Mouse (Mus musculus): ENCODE data around the gene Utp11.

Gene Utp11

GRCm38 (mm10) chr4:124683474-124683873 lies 9.9 kb downstream of the Utp11 start:
- in situ Hi-C loops (cut with MboI; ENCODE audit: low pct_unique_long_range_greater_than_20kb in 1 of 2, low sequenced_read_pairs in 2 of 2, unreplicated experiment in 1 of 2), result no loop called here

- in situ Hi-C loops (cut with MboI; ENCODE audit: low pct_unique_long_range_greater_than_20kb in 1 of 2, low sequenced_read_pairs in 2 of 2, unreplicated experiment in 1 of 2), result no loop called here
These were observed 11.1 kb downstream of the Utp11 start for GRCm38 (mm10) chr4:124682270-124682669.

- in situ Hi-C loops (cut with MboI; ENCODE audit: low pct_unique_long_range_greater_than_20kb in 1 of 2, low sequenced_read_pairs in 2 of 2, unreplicated experiment in 1 of 2), result loop anchor here in 1 of 2 experiments (10.0 kb wide), 1 partner anchor 331 kb away; no protein-coding TSS in a partner anchor
These were observed 17.4 kb downstream of the Utp11 start for GRCm38 (mm10) chr4:124675958-124676357.

- in situ Hi-C loops (cut with MboI; ENCODE audit: low pct_unique_long_range_greater_than_20kb in 1 of 2, low sequenced_read_pairs in 2 of 2, unreplicated experiment in 1 of 2), result loop anchor here in 1 of 2 experiments (10.0 kb wide), 1 partner anchor 330 kb away; no protein-coding TSS in a partner anchor
These were observed 18.4 kb downstream of the Utp11 start for GRCm38 (mm10) chr4:124675037-124675436.

GRCm38 (mm10) chr4:124674334-124675032 lies 18.9 kb downstream of the Utp11 start:
- in situ Hi-C loops (cut with MboI; ENCODE audit: low pct_unique_long_range_greater_than_20kb in 1 of 2, low sequenced_read_pairs in 2 of 2, unreplicated experiment in 1 of 2), result loop anchor here (10.0 to 25.0 kb wide), 3 partner anchors 330 to 712 kb away; no protein-coding TSS in a partner anchor

- in situ Hi-C loops (cut with MboI; ENCODE audit: low pct_unique_long_range_greater_than_20kb in 1 of 2, low sequenced_read_pairs in 2 of 2, unreplicated experiment in 1 of 2), result loop anchor here (10.0 to 25.0 kb wide), 3 partner anchors 328 to 710 kb away; no protein-coding TSS in a partner anchor
These were observed 20.8 kb downstream of the Utp11 start for GRCm38 (mm10) chr4:124672347-124673320.

GRCm38 (mm10) chr4:124671583-124671982 lies 21.8 kb downstream of the Utp11 start:
- in situ Hi-C loops (cut with MboI; ENCODE audit: low pct_unique_long_range_greater_than_20kb in 1 of 2, low sequenced_read_pairs in 2 of 2, unreplicated experiment in 1 of 2), result loop anchor here (10.0 to 25.0 kb wide), 3 partner anchors 327 to 709 kb away; no protein-coding TSS in a partner anchor

GRCm38 (mm10) chr4:124670232-124670631 lies 23.2 kb downstream of the Utp11 start:
- in situ Hi-C loops (cut with MboI; ENCODE audit: low pct_unique_long_range_greater_than_20kb in 1 of 2, low sequenced_read_pairs in 2 of 2, unreplicated experiment in 1 of 2), result loop anchor here (10.0 to 25.0 kb wide), 3 partner anchors 325 to 708 kb away; no protein-coding TSS in a partner anchor

GRCm38 (mm10) chr4:124668078-124668477 lies 25.3 kb downstream of the Utp11 start:
- in situ Hi-C loops (cut with MboI; ENCODE audit: low pct_unique_long_range_greater_than_20kb in 1 of 2, low sequenced_read_pairs in 2 of 2, unreplicated experiment in 1 of 2), result loop anchor here (25.0 kb wide), 2 partner anchors 431 to 706 kb away; no protein-coding TSS in a partner anchor

- in situ Hi-C loops (cut with MboI; ENCODE audit: low pct_unique_long_range_greater_than_20kb in 1 of 2, low sequenced_read_pairs in 2 of 2, unreplicated experiment in 1 of 2), result loop anchor here (25.0 kb wide), 2 partner anchors 430 to 705 kb away; no protein-coding TSS in a partner anchor
These were observed 25.8 kb downstream of the Utp11 start for GRCm38 (mm10) chr4:124667476-124668033.

GRCm38 (mm10) chr4:124664604-124665003 lies 28.8 kb downstream of the Utp11 start:
- in situ Hi-C loops (cut with MboI; ENCODE audit: low pct_unique_long_range_greater_than_20kb in 1 of 2, low sequenced_read_pairs in 2 of 2, unreplicated experiment in 1 of 2), result loop anchor here (25.0 kb wide), 2 partner anchors 427 to 702 kb away; no protein-coding TSS in a partner anchor

GRCm38 (mm10) chr4:124664185-124664584 lies 29.2 kb downstream of the Utp11 start:
- in situ Hi-C loops (cut with MboI; ENCODE audit: low pct_unique_long_range_greater_than_20kb in 1 of 2, low sequenced_read_pairs in 2 of 2, unreplicated experiment in 1 of 2), result loop anchor here (25.0 kb wide), 2 partner anchors 427 to 702 kb away; no protein-coding TSS in a partner anchor

GRCm38 (mm10) chr4:124663034-124663433 lies 30.4 kb downstream of the Utp11 start:
- in situ Hi-C loops (cut with MboI; ENCODE audit: low pct_unique_long_range_greater_than_20kb in 1 of 2, low sequenced_read_pairs in 2 of 2, unreplicated experiment in 1 of 2), result loop anchor here (25.0 kb wide), 2 partner anchors 426 to 701 kb away; no protein-coding TSS in a partner anchor

GRCm38 (mm10) chr4:124660603-124661002 lies 32.8 kb downstream of the Utp11 start:
- in situ Hi-C loops (cut with MboI; ENCODE audit: low pct_unique_long_range_greater_than_20kb in 1 of 2, low sequenced_read_pairs in 2 of 2, unreplicated experiment in 1 of 2), result loop anchor here (25.0 kb wide), 2 partner anchors 423 to 698 kb away; no protein-coding TSS in a partner anchor

GRCm38 (mm10) chr4:124659251-124660217 lies 33.9 kb downstream of the Utp11 start:
- in situ Hi-C loops (cut with MboI; ENCODE audit: low pct_unique_long_range_greater_than_20kb in 1 of 2, low sequenced_read_pairs in 2 of 2, unreplicated experiment in 1 of 2), result loop anchor here (10.0 to 25.0 kb wide), 3 partner anchors 85 to 697 kb away; no protein-coding TSS in a partner anchor

GRCm38 (mm10) chr4:124658412-124658851 lies 35.0 kb downstream of the Utp11 start:
- in situ Hi-C loops (cut with MboI; ENCODE audit: low pct_unique_long_range_greater_than_20kb in 1 of 2, low sequenced_read_pairs in 2 of 2, unreplicated experiment in 1 of 2), result loop anchor here (10.0 to 25.0 kb wide), 3 partner anchors 84 to 696 kb away; no protein-coding TSS in a partner anchor

GRCm38 (mm10) chr4:124657781-124658180 lies 35.6 kb downstream of the Utp11 start:
- in situ Hi-C loops (cut with MboI; ENCODE audit: low pct_unique_long_range_greater_than_20kb in 1 of 2, low sequenced_read_pairs in 2 of 2, unreplicated experiment in 1 of 2), result loop anchor here (10.0 to 25.0 kb wide), 3 partner anchors 83 to 695 kb away; no protein-coding TSS in a partner anchor
